Mouse (Mus musculus) MEL (cell line): ENCODE results near the gene Derl3. TPM values are rescaled to one million over a fixed set of nuclear protein-coding genes. Genes with fewer than 3 reads are reported as not detected.

Source experiments
- DNase-seq: peaks from one replicate; pipeline ENCODE4 v3.0.0; 2011; ENCODE audit warnings: low read depth, low spot score
- H3K27ac ChIP-seq: 2 replicates; pipeline ENCODE4 v1.5.1; 2012; ENCODE audit warnings: low read depth, mild to moderate bottlenecking, control low read depth, low read length, moderate library complexity; ENCODE audit not compliant: control insufficient read depth
- H3K27me3 ChIP-seq, 2 experiments: fragments of 150-350 bp in 1 of 2; sonication (generic) in 1 of 2; 2 replicates each; pipeline ENCODE4 v1.6.1; 2012; ENCODE audit warnings: low read length in 2 of 2, mild to moderate bottlenecking in 2 of 2, improper control_type of control experiment in 1 of 2, moderate library complexity in 1 of 2; ENCODE audit not compliant: insufficient read depth in 2 of 2, control insufficient read depth in 1 of 2
- H3K36me3 ChIP-seq, 2 experiments: 2 replicates each; pipeline ENCODE4 v1.6.1; 2012 to 2014; ENCODE audit warnings: low read length in 2 of 2, improper control_type of control experiment in 1 of 2, inconsistent platforms in 1 of 2, mild to moderate bottlenecking in 1 of 2; ENCODE audit not compliant: insufficient read depth in 2 of 2, control insufficient read depth in 1 of 2
- H3K4me1 ChIP-seq, 2 experiments: fragments of 150-350 bp in 1 of 2; sonication (generic) in 1 of 2; 2 replicates each; pipeline ENCODE4 v1.6.1; 2012; ENCODE audit warnings: low read length in 2 of 2, improper control_type of control experiment in 1 of 2, mild to moderate bottlenecking in 1 of 2; ENCODE audit not compliant: insufficient read depth in 2 of 2, control insufficient read depth in 1 of 2
- H3K4me3 ChIP-seq, 2 experiments: fragments of 150-350 bp in 1 of 2; sonication (generic) in 1 of 2; 2 replicates each; pipeline ENCODE4 v1.5.1; 2012; ENCODE audit warnings: low read depth in 2 of 2, low read length in 2 of 2, mild to moderate bottlenecking in 2 of 2, moderate library complexity in 2 of 2, control low read depth in 1 of 2, improper control_type of control experiment in 1 of 2; ENCODE audit not compliant: control insufficient read depth in 1 of 2, insufficient read depth in 1 of 2
- H3K79me2 ChIP-seq: 2 replicates; pipeline ENCODE4 v1.6.1; 2012; ENCODE audit warnings: mild to moderate bottlenecking, low read length, moderate library complexity; ENCODE audit not compliant: control insufficient read depth, poor library complexity, insufficient read depth
- H3K9ac ChIP-seq: 2 replicates; pipeline ENCODE4 v1.6.1; 2012; ENCODE audit warnings: low read depth, mild to moderate bottlenecking, control low read depth, low read length, moderate library complexity; ENCODE audit not compliant: control insufficient read depth, poor library complexity, severe bottlenecking
- H3K9me3 ChIP-seq: fragments of 150-350 bp; sonication (generic); replicated peaks from 2 replicates; pipeline ENCODE4 v1.6.1; 2012; ENCODE audit warnings: mild to moderate bottlenecking, low read length, improper control_type of control experiment, moderate library complexity; ENCODE audit not compliant: insufficient read depth
- BHLHE40 ChIP-seq: IDR thresholded peaks from 2 replicates; pipeline ENCODE4 v1.6.1; 2012; ENCODE audit warnings: low read depth, mild to moderate bottlenecking, inconsistent platforms, low read length, improper control_type of control experiment, borderline replicate concordance
- CHD1 ChIP-seq: IDR thresholded peaks from 2 replicates; pipeline ENCODE4 v1.6.1; 2012; ENCODE audit warnings: low read depth, mild to moderate bottlenecking, inconsistent platforms, low read length, improper control_type of control experiment
- CTCF ChIP-seq, 3 experiments: IDR thresholded peaks in 2 of 3; conservative IDR thresholded peaks in 1 of 3; 2 replicates each; pipeline ENCODE4 v1.5.1; 2011 to 2012; ENCODE audit warnings: low read length in 3 of 3, low read depth in 2 of 3, mild to moderate bottlenecking in 2 of 3, improper control_type of control experiment in 1 of 3, inconsistent platforms in 1 of 3, mixed read lengths in 1 of 3, moderate library complexity in 1 of 3; ENCODE audit not compliant: control insufficient read depth in 1 of 3, insufficient read depth in 1 of 3, poor library complexity in 1 of 3, severe bottlenecking in 1 of 3
- E2F4 ChIP-seq: IDR thresholded peaks from 2 replicates; pipeline ENCODE4 v1.6.1; 2011; ENCODE audit warnings: low read depth, low read length, improper control_type of control experiment, borderline replicate concordance
- ELF1 ChIP-seq: IDR thresholded peaks from 2 replicates; pipeline ENCODE4 v1.6.1; 2014; ENCODE audit warnings: low read depth, mild to moderate bottlenecking, inconsistent platforms, low read length, improper control_type of control experiment, moderate library complexity
- EP300 ChIP-seq, 2 experiments: IDR thresholded peaks; 2 replicates each; pipeline ENCODE4 v1.6.1; 2011; ENCODE audit warnings: improper control_type of control experiment in 2 of 2, low read length in 2 of 2, low read depth in 1 of 2, mild to moderate bottlenecking in 1 of 2
- ETS1 ChIP-seq: IDR thresholded peaks from 2 replicates; pipeline ENCODE4 v1.6.1; 2012; ENCODE audit warnings: low read depth, mild to moderate bottlenecking, inconsistent platforms, low read length, improper control_type of control experiment, moderate library complexity
- GATA1 ChIP-seq: IDR thresholded peaks from 2 replicates; pipeline ENCODE4 v1.6.1; 2011; ENCODE audit warnings: low read depth, low read length, improper control_type of control experiment
- HCFC1 ChIP-seq: IDR thresholded peaks from 2 replicates; pipeline ENCODE4 v1.6.1; 2012; ENCODE audit warnings: low read depth, mild to moderate bottlenecking, inconsistent platforms, low read length, improper control_type of control experiment, moderate library complexity
- JUND ChIP-seq: IDR thresholded peaks from 2 replicates; pipeline ENCODE4 v1.6.1; 2011; ENCODE audit warnings: low read depth, mild to moderate bottlenecking, improper control_type of control experiment, low read length
- KAT2A ChIP-seq: conservative IDR thresholded peaks from 2 replicates; pipeline ENCODE4 v1.6.1; 2012; ENCODE audit warnings: low read depth, low read length, improper control_type of control experiment, inconsistent platforms
- MAFK ChIP-seq: IDR thresholded peaks from 2 replicates; pipeline ENCODE4 v1.6.1; 2011; ENCODE audit warnings: low read depth, mild to moderate bottlenecking, low read length, improper control_type of control experiment, borderline replicate concordance
- MAX ChIP-seq: IDR thresholded peaks from 2 replicates; pipeline ENCODE4 v1.6.1; 2011; ENCODE audit warnings: low read length, improper control_type of control experiment
- MAZ ChIP-seq: IDR thresholded peaks from 2 replicates; pipeline ENCODE4 v1.6.1; 2012; ENCODE audit warnings: low read depth, mild to moderate bottlenecking, inconsistent platforms, low read length, improper control_type of control experiment
- MEF2A ChIP-seq: IDR thresholded peaks from 2 replicates; pipeline ENCODE4 v1.6.1; 2014; ENCODE audit warnings: low read depth, mild to moderate bottlenecking, inconsistent platforms, low read length, improper control_type of control experiment; ENCODE audit not compliant: poor library complexity, insufficient replicate concordance, severe bottlenecking; ENCODE audit errors: extremely low read depth
- MXI1 ChIP-seq: IDR thresholded peaks from 2 replicates; pipeline ENCODE4 v1.6.1; 2011; ENCODE audit warnings: mild to moderate bottlenecking, low read depth, low read length, improper control_type of control experiment
- MYB ChIP-seq: IDR thresholded peaks from 2 replicates; pipeline ENCODE4 v1.6.1; 2011; ENCODE audit warnings: mild to moderate bottlenecking, low read depth, low read length, improper control_type of control experiment
- MYC ChIP-seq: IDR thresholded peaks from 2 replicates; pipeline ENCODE4 v1.6.1; 2011; ENCODE audit warnings: low read depth, mild to moderate bottlenecking, low read length, improper control_type of control experiment, moderate library complexity
- NELFE ChIP-seq: IDR thresholded peaks from 2 replicates; pipeline ENCODE4 v1.6.1; 2011; ENCODE audit warnings: low read depth, low read length, improper control_type of control experiment
- NRF1 ChIP-seq: IDR thresholded peaks from 2 replicates; pipeline ENCODE4 v1.6.1; 2014; ENCODE audit warnings: low read depth, mild to moderate bottlenecking, inconsistent platforms, low read length, improper control_type of control experiment, moderate library complexity; ENCODE audit not compliant: poor library complexity, insufficient read depth, severe bottlenecking
- POLR2A ChIP-seq, 2 experiments: IDR thresholded peaks; 2 replicates each; pipeline ENCODE4 v1.6.1; 2011 to 2012; ENCODE audit warnings: low read length in 2 of 2, mild to moderate bottlenecking in 2 of 2, control low read depth in 1 of 2, improper control_type of control experiment in 1 of 2, low read depth in 1 of 2, moderate library complexity in 1 of 2; ENCODE audit not compliant: control insufficient read depth in 1 of 2, insufficient read depth in 1 of 2, poor library complexity in 1 of 2
- POLR2AphosphoS2 ChIP-seq: IDR thresholded peaks from 2 replicates; pipeline ENCODE4 v1.6.1; 2011; ENCODE audit warnings: low read length, improper control_type of control experiment
- POLR2AphosphoS5 ChIP-seq: IDR thresholded peaks from 2 replicates; pipeline ENCODE4 v1.6.1; 2012; ENCODE audit warnings: low read depth, borderline replicate concordance, mild to moderate bottlenecking, inconsistent platforms, low read length, moderate library complexity, mixed read lengths
- RAD21 ChIP-seq: IDR thresholded peaks from 2 replicates; pipeline ENCODE4 v1.6.1; 2011; ENCODE audit warnings: mild to moderate bottlenecking, low read depth, low read length, improper control_type of control experiment
- RCOR1 ChIP-seq: IDR thresholded peaks from 2 replicates; pipeline ENCODE4 v1.6.1; 2012; ENCODE audit warnings: low read depth, mild to moderate bottlenecking, inconsistent platforms, low read length, improper control_type of control experiment
- SIN3A ChIP-seq: IDR thresholded peaks from 2 replicates; pipeline ENCODE4 v1.6.1; 2012; ENCODE audit warnings: low read length, improper control_type of control experiment, inconsistent platforms
- SMC3 ChIP-seq: IDR thresholded peaks from 2 replicates; pipeline ENCODE4 v1.6.1; 2011; ENCODE audit warnings: low read depth, low read length, improper control_type of control experiment
- TAL1 ChIP-seq: IDR thresholded peaks from 2 replicates; pipeline ENCODE4 v1.6.1; 2012; ENCODE audit warnings: mild to moderate bottlenecking, inconsistent platforms, low read length, moderate library complexity, mixed read lengths
- TBP ChIP-seq: IDR thresholded peaks from 2 replicates; pipeline ENCODE4 v1.8.0; 2011; ENCODE audit warnings: low read depth, low read length, improper control_type of control experiment
- TCF12 ChIP-seq: IDR thresholded peaks from 2 replicates; pipeline ENCODE4 v1.6.1; 2014; ENCODE audit warnings: low read depth, mild to moderate bottlenecking, inconsistent platforms, low read length, improper control_type of control experiment, moderate library complexity
- UBTF ChIP-seq: IDR thresholded peaks from 2 replicates; pipeline ENCODE4 v1.6.1; 2012; ENCODE audit warnings: low read depth, mild to moderate bottlenecking, inconsistent platforms, low read length, improper control_type of control experiment, moderate library complexity, borderline replicate concordance; ENCODE audit not compliant: insufficient read depth
- USF2 ChIP-seq, 2 experiments: IDR thresholded peaks; 2 replicates each; pipeline ENCODE4 v1.6.1; 2011 to 2012; ENCODE audit warnings: improper control_type of control experiment in 2 of 2, low read length in 2 of 2, borderline replicate concordance in 1 of 2, inconsistent platforms in 1 of 2, low read depth in 1 of 2, mild to moderate bottlenecking in 1 of 2; ENCODE audit not compliant: insufficient read depth in 1 of 2
- ZC3H11A ChIP-seq: IDR thresholded peaks from 2 replicates; pipeline ENCODE4 v1.6.1; 2012; ENCODE audit warnings: low read depth, mild to moderate bottlenecking, inconsistent platforms, low read length, improper control_type of control experiment
- ZKSCAN1 ChIP-seq: IDR thresholded peaks from 2 replicates; pipeline ENCODE4 v1.6.1; 2012; ENCODE audit warnings: low read depth, mild to moderate bottlenecking, inconsistent platforms, low read length, improper control_type of control experiment, moderate library complexity
- ZNF384 ChIP-seq: IDR thresholded peaks from 2 replicates; pipeline ENCODE4 v1.6.1; 2012; ENCODE audit warnings: low read depth, mild to moderate bottlenecking, inconsistent platforms, low read length, improper control_type of control experiment
- polyA plus RNA-seq, 2 experiments: library from polyadenylated mRNA; stranded (reverse) in 1 of 2; unstranded in 1 of 2; fragments of >175 nt in 1 of 2; fragments of >200 nt in 1 of 2; gene quantifications; 2 replicates each; pipeline versions ENCODE4 v1.2.1 to v1.2.4; 2012; ENCODE audit warnings: low replicate concordance in 2 of 2, low read depth in 1 of 2; ENCODE audit not compliant: insufficient read length in 2 of 2, insufficient read depth in 1 of 2, missing spikeins in 1 of 2
- total RNA-seq: library from RNA; depleted of rRNA; stranded (reverse); fragments of 300-350 nt; gene quantifications from 2 replicates; pipeline ENCODE4 v1.2.3, GENCODE M21; 2012; rRNA removed

Gene Derl3
- total RNA-seq: 0.23 and 0.69 TPM in 2 replicates
- 1 to 10 TPM in 1 of 2 experiments, not detected in 1; 1.5 TPM for polyA plus RNA-seq

GRCm38 (mm10) chr10:75893089-75893750 is at the start of gene Derl3:
TSS of gene Derl3 (plus strand) at chr10:75893413.
- no peak within 1 kb of the TSS for H3K27ac ChIP-seq
- H3K79me2 ChIP-seq: no peaks in the 10 kb centered on the region
- no peaks in the 10 kb centered on the region for H3K27me3 ChIP-seq
- peak within 1 kb of the TSS in 1 of 2 experiments; percentile 26; a peak in 3 of 4 replicates for H3K4me3 ChIP-seq
- peak; percentile 99 for DNase-seq
- H3K4me1 ChIP-seq: no peaks in the 10 kb centered on the region
- no peaks in the 10 kb centered on the region for H3K9me3 ChIP-seq
- H3K9ac ChIP-seq: peak within 1 kb of the TSS; percentile 40; the same call in 1 of the 2 replicates
- H3K36me3 ChIP-seq: peaks cover 0 to 2% of the 10 kb centered on the region in 2 experiments; a peak in 2 of 4 replicates
- TF ChIP-seq ZNF384 (no peak), ELF1 (peak; percentile 38; the same call in 1 of the 2 replicates), MAZ (no peak), POLR2AphosphoS2 (peak; percentile 49; the same call in 1 of the 2 replicates), MAX (peak; percentile 100), MAFK (no peak), NELFE (no peak), EP300 (IDR thresholded peaks at IDR 0.05; ENCODE audit: low read depth in 1 of 2, low read length in 2 of 2) (no peak), TBP (no peak; the same call in 1 of the 2 replicates), HCFC1 (peak; percentile 69), GATA1 (no peak), USF2 (IDR thresholded peaks at IDR 0.05; ENCODE audit: borderline replicate concordance in 1 of 2, insufficient read depth in 1 of 2, low read depth in 1 of 2, low read length in 2 of 2) (no peak), POLR2AphosphoS5 (no peak), TCF12 (no peak), JUND (no peak), POLR2A (IDR thresholded peaks at IDR 0.05; ENCODE audit: control insufficient read depth in 1 of 2, insufficient read depth in 1 of 2, low read depth in 1 of 2, low read length in 2 of 2, poor library complexity in 1 of 2) (0 out of 4 replicates have a peak, but pooled peaks have one; percentile 25 to 36), SIN3A (peak; percentile 99), CTCF (IDR thresholded peaks at IDR 0.05 in 2 of 3, conservative IDR thresholded peaks at IDR 0.05 in 1 of 3; ENCODE audit: control insufficient read depth in 1 of 3, insufficient read depth in 1 of 3, low read depth in 2 of 3, low read length in 3 of 3, poor library complexity in 1 of 3, severe bottlenecking in 1 of 3) (no peak), NRF1 (peak; percentile 49), CHD1 (no peak), RAD21 (no peak), ZKSCAN1 (no peak), KAT2A (no peak), ZC3H11A (no peak), MEF2A (no peak), TAL1 (no peak), E2F4 (no peak), MYB (no peak), MXI1 (peak; percentile 92), RCOR1 (no peak), ETS1 (no peak), BHLHE40 (no peak), UBTF (no peak), MYC (peak; percentile 68; the same call in 1 of the 2 replicates), SMC3 (0 out of 2 replicates have a peak, but pooled peaks have one; percentile 3)
